Comparison of ENCODE assay signal across 11 mouse cellular contexts in genomic region chr7:101231458-101231857, GRCm38 (mm10).
A peak's percentile ranks its signal among the peaks of the same experiment; 100 is the strongest.
DNase-seq lines count a peak whose midpoint lies in the region; ATAC-seq and TF ChIP-seq lines count a peak whose summit lies in the region.
"Had no signal": no experiment of that assay in that cellular context is flagged by ENCODE, and none has a peak within 500 bp of the region (broad histone marks: within the 10 kb centered on the region; RNA-seq: fewer than 3 reads in every experiment).

No protein-coding gene starts in this region.

- TF ChIP-seq CTCF in lung, embryonic 14.5 days (IDR thresholded peaks at IDR 0.05; ENCODE audit: low read depth): peak; percentile 57

- H3K4me2 ChIP-seq in lung, embryonic 14.5 days: no peak overlapping the region
- H3K4me2 ChIP-seq: intestine, embryonic 15.5 days had no signal

- 53% methylated on average over 2 of the region's 2 CpGs for WGBS in heart, embryonic 10.5 days
- WGBS in lung, embryonic 14.5 days: 46% methylated on average over 2 of the region's 2 CpGs

- H3K36me3 ChIP-seq in heart, embryonic 10.5 days: peaks cover 5% of the 10 kb centered on the region; the same call in 1 of the 2 replicates
- H3K36me3 ChIP-seq in lung, embryonic 14.5 days (ENCODE audit: insufficient read depth): peaks cover 8% of the 10 kb centered on the region; the same call in 1 of the 2 replicates
- H3K36me3 ChIP-seq: intestine, embryonic 15.5 days had no signal

- no peak overlapping the region for H3K4me3 ChIP-seq in heart, embryonic 10.5 days
- no peak overlapping the region for H3K4me3 ChIP-seq in lung, embryonic 14.5 days (ENCODE audit: low read depth, low read length)
- H3K4me3 ChIP-seq: forebrain, embryonic 10.5 days; intestine, embryonic 15.5 days had no signal

- no peaks in the 10 kb centered on the region for H3K9me3 ChIP-seq in heart, embryonic 10.5 days
- H3K9me3 ChIP-seq in lung, embryonic 14.5 days (ENCODE audit: low read depth, low read length): no peaks in the 10 kb centered on the region
- H3K9me3 ChIP-seq: forebrain, embryonic 10.5 days; intestine, embryonic 15.5 days had no signal

- no peaks in the 10 kb centered on the region for H3K27me3 ChIP-seq in heart, embryonic 10.5 days (ENCODE audit: insufficient read depth, poor library complexity, severe bottlenecking)
- H3K27me3 ChIP-seq in lung, embryonic 14.5 days (ENCODE audit: insufficient read depth, low read length): no peaks in the 10 kb centered on the region
- H3K27me3 ChIP-seq: intestine, embryonic 15.5 days had no signal

- H3K9ac ChIP-seq in lung, embryonic 14.5 days: no peak overlapping the region
- H3K9ac ChIP-seq: intestine, embryonic 15.5 days had no signal

- no peak for ATAC-seq in lung, embryonic 14.5 days (ENCODE audit: insufficient read depth)
- ATAC-seq in neutrophil, adult 5-6 weeks (ENCODE audit: extremely low read depth, insufficient number of reproducible peaks, low FRiP score, poor library complexity, severe bottlenecking): 0 out of 2 replicates have a peak, but pooled peaks have one; percentile 23
- ATAC-seq: intestine, embryonic 15.5 days had no signal

- 0 out of 2 replicates have a peak, but pooled peaks cover 7% of the 10 kb centered on the region for H3K4me1 ChIP-seq in heart, embryonic 10.5 days
- H3K4me1 ChIP-seq in lung, embryonic 14.5 days (ENCODE audit: insufficient read depth): no peaks in the 10 kb centered on the region
- H3K4me1 ChIP-seq: forebrain, embryonic 10.5 days; intestine, embryonic 15.5 days had no signal

- DNase-seq in heart, adult 18-20 months: peak; percentile 15 to 74
- no peak for DNase-seq in heart, embryonic 10.5 days (ENCODE audit: low spot score)
- peak; percentile 85 for DNase-seq in lung, embryonic 14.5 days
- no peak for DNase-seq in lung, postnatal 4 days
- peak; percentile 6 for DNase-seq in T-cell, adult 2 months (ENCODE audit: low spot score)
- no peak for DNase-seq in urinary bladder, postnatal 10 days (ENCODE audit: low spot score)
- no peak for DNase-seq in right cerebral cortex, postnatal 14 days
- DNase-seq: right cerebral cortex, postnatal 4 days had no signal

- H3K27ac ChIP-seq in heart, embryonic 10.5 days: no peak overlapping the region
- no peak overlapping the region for H3K27ac ChIP-seq in lung, embryonic 14.5 days (ENCODE audit: low read depth)
- H3K27ac ChIP-seq: forebrain, embryonic 10.5 days; intestine, embryonic 15.5 days had no signal

Comparison
In these comparisons a context has a peak if more than half of its experiments do, and no peak if none do; other contexts are left out.
1. DNase-seq: peak in heart, adult 18-20 months (2 of 2), lung, embryonic 14.5 days (single experiment) and T-cell, adult 2 months (single experiment); none in heart, embryonic 10.5 days (single experiment), lung, postnatal 4 days (0 of 2), urinary bladder, postnatal 10 days (single experiment) and right cerebral cortex, postnatal 14 days (single experiment).